Mouse (Mus musculus) olfactory bulb, adult 2 months (tissue): ENCODE data around the gene Calm5. TPM values are rescaled to one million over a fixed set of nuclear protein-coding genes. Genes with fewer than 3 reads are reported as not detected.
"Not testable (repeated sequence)": the region's sequence is repeated elsewhere in the genome, so short reads cannot be mapped to it uniquely, and the experiment has no call there.

Experiments used
- H3K27ac ChIP-seq: fragments of 200-500 bp; 2 replicates; pipeline ENCODE4 v1.5.1; 2012; ENCODE audit warnings: low read depth, low read length; ENCODE audit not compliant: insufficient read depth
- H3K4me1 ChIP-seq: fragments of 200-500 bp; 2 replicates; pipeline ENCODE4 v1.6.1; 2012; ENCODE audit warnings: low read length; ENCODE audit not compliant: control insufficient read depth, insufficient read depth
- H3K4me3 ChIP-seq: fragments of 200-500 bp; 2 replicates; pipeline ENCODE4 v1.5.1; 2012; ENCODE audit warnings: mild to moderate bottlenecking, low read depth, low read length, moderate library complexity; ENCODE audit not compliant: insufficient read depth
- CTCF ChIP-seq: fragments of 200-500 bp; IDR thresholded peaks from 2 replicates; pipeline ENCODE4 v1.5.1; 2012; ENCODE audit warnings: low read depth, mild to moderate bottlenecking, low read length, moderate library complexity; ENCODE audit not compliant: insufficient read depth
- POLR2A ChIP-seq: fragments of 200-500 bp; IDR thresholded peaks from 2 replicates; pipeline ENCODE4 v1.6.1; 2012; ENCODE audit warnings: mild to moderate bottlenecking, low read depth, low read length, moderate library complexity; ENCODE audit not compliant: insufficient read depth
- WGBS: fragments of 180-500 bp; shearing (Covaris S2); methylation state at CpG from one replicate; pipeline ENCODE4 v1.1.7; 2018; 5-methylcytosine and 5-hydroxymethylcytosine counted together
- polyA plus RNA-seq: library from polyadenylated mRNA; stranded (reverse); fragments of >200 nt; gene quantifications from 2 replicates; pipeline ENCODE4 v1.2.4, GENCODE M21; 2012; ENCODE audit warnings: low replicate concordance; ENCODE audit not compliant: missing spikeins, insufficient read depth, insufficient read length

Calm5 gene
- polyA plus RNA-seq, 1 experiment = not detected

DNA sequence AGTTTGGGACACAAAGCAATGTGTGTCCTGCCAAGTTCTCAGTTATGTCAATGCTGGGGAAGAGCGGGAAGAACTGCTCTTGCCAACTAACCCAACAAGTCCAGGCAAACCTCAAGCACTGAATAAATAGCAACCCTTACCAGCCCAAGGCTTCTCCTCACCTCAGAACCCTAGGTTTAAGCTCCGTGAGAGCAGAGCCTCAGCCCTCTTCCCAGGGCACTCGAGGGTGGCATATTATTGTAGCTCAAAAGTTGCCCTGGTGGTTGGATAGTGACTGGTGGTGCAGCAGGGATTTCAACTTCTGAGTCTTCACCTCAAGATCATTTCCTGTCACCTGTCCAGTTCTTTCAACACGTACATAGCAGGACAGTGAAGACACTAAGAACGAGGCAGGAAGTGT, 22.4 kb upstream of the Calm5 start:
- 81% methylated on average over 5 of the region's 5 CpGs for WGBS
- TF ChIP-seq POLR2A (no peak), CTCF (no peak)
- Histone ChIP-seq H3K27ac (no peak overlapping the region), H3K4me3 (no peak overlapping the region), H3K4me1 (no peaks in the 10 kb centered on the region)

DNA sequence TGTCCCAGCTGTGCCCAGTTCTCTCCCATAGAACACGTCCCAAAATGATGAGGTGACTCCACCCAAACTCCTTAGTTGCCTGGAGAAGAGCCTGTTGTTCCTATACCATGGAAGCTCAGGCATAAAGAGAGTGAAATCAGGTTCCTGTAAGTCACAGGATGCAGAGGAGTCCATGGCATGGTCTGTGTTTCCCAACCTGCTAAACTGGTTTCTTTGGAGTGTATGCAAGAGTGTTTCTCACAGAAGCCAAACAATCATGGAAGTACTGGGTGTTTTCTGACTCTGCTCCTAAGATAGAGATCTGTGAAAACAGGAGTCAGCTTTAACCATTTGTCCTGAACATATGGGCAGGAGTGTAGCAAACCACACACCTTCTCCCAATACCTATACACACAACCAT, 22.0 kb upstream of the Calm5 start:
- 64% methylated on average over 1 of the region's 1 CpGs for WGBS
- H3K27ac ChIP-seq = no peak overlapping the region

DNA sequence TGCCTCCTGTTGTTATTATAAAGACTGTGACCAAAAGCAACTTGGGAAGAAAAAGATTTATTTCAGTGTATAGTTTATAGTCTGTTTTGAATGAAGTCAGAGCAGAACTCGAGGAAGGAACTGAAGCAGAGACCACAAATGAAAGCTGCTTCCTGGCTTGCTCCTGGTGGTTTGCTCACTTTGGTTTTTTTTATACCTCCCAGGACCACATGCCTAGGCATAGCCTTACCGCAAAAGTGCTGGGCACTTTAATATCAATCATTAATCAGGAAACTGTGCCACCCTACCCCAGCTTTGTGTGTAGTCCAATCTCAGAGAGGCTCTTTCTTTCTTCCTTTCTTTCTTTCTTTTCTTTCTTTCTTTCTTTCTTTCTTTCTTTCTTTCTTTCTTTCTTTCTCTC, 21.5 kb upstream of the Calm5 start:
- Histone ChIP-seq H3K4me3 (no peak overlapping the region), H3K27ac (no peak overlapping the region), H3K4me1 (no peaks in the 10 kb centered on the region)
- 56% methylated on average over 2 of the region's 2 CpGs for WGBS
- no peak for TF ChIP-seq CTCF
- no peak for TF ChIP-seq POLR2A

More for the DNA sequence above, 22.0 kb upstream of the Calm5 start:
- no peak overlapping the region for H3K4me3 ChIP-seq
- no peak for TF ChIP-seq POLR2A
- no peak for TF ChIP-seq CTCF
- no peaks in the 10 kb centered on the region for H3K4me1 ChIP-seq

DNA sequence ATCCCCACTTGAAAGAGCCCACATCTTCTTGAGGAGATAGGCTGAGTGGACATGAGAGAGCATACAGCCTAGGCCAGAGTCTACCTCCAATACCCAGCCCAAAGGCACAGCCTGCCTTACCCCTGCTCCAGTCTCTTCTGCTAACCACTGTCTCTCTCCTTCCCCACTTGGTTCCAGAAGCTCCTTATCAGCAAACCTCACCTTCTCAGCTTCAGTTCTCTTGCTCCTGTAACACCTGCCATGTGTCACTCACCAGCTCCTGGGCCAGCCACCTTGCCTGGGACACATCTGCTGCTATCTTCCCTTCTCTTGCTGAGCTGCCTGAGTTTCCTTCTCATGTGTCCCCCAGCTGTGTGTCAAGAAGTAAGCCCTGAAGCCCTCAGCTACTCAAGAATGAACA, 20.3 kb upstream of the Calm5 start:
- not testable (repeated sequence) for H3K27ac ChIP-seq, H3K4me1 ChIP-seq, H3K4me3 ChIP-seq

DNA sequence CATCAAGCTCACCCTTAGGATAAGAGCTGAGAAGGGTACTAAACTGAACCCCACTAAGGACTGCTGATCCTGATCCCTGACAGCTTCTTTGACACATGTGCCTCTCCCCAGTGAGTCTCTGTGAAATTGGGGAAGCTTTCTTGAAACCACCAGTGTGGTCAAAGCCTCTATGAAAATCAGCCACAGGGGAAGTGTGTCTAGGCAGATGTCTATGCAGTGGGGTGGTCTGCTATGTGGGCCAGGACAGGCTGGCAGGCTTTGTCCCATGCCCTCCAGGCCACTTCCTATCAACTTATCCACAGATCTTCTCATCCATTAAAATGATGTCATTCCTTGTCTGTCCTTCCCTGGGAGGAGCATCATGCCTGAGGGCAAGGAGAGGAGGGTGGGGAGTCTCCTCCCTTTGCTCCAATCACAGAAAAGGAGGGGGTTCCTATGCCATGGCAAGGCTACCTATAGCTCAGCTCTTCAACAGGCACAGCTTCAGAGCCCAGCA, 16.6 kb upstream of the Calm5 start, which contains the start of gene Calm4:
Calm4 (plus strand) TSS at position 446 of the 496 bp plus-strand sequence.
- not testable (repeated sequence) for H3K27ac ChIP-seq, H3K4me1 ChIP-seq

DNA sequence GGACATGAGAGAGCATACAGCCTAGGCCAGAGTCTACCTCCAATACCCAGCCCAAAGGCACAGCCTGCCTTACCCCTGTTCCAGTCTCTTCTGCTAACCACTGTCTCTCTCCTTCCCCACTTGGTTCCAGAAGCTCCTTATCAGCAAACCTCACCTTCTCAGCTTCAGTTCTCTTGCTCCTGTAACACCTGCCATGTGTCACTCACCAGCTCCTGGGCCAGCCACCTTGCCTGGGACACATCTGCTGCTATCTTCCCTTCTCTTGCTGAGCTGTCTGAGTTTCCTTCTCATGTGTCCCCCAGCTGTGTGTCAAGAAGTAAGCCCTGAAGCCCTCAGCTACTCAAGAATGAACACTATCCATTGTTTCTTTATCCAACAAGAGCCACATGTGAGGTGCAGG, 13.3 kb upstream of the Calm5 start:
- H3K27ac ChIP-seq, H3K4me1 ChIP-seq, H3K4me3 ChIP-seq: not testable (repeated sequence)

More for the DNA sequence above, 16.6 kb upstream of the Calm5 start, which contains the start of gene Calm4:
- not testable (repeated sequence) for H3K4me3 ChIP-seq

DNA sequence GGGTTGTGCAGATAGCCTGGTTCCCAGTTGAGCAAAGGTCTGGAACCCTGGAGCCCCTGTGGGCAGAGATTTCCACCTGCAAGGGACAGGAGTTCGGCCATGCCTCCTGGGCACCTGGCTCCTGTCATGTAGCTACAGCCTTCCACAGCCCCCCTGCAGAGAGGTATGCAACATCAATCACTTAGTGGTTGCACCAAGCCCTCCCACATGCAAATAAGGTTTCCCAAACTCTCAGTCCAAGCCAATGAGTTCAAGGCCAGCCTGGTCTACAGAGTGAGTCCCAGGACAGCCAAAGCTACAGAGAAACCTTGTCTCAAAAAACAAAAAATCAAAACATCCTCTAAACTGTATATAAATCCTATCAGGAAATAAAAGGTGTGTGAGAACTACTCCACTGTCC, 3.6 kb upstream of the Calm5 start:
- H3K4me1 ChIP-seq = no peaks in the 10 kb centered on the region
- no peak overlapping the region for H3K27ac ChIP-seq
- WGBS = 82% methylated on average over 1 of the region's 1 CpGs
- no peak for TF ChIP-seq CTCF
- no peak for TF ChIP-seq POLR2A
- no peak overlapping the region for H3K4me3 ChIP-seq

DNA sequence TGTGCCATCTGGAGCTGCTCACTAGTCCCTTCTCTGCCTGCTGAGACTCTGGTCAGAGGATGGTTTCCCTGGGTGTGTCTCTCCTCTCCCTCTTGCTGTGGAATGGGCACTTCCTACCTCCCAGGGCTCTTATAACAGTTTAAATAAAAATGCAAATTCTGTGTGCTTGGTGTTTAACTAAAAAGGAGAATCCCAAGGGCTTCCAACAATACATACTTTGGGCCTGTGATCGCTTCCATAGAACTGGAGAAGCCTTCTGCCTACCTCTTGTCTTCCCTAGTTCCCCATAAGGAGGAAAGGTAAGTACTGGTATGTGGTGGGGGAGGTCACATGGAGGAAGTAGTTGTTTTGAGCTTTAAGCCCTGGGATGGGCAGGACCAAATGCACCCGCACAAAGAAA, 883 bp downstream of the Calm5 start:
- H3K4me1 ChIP-seq = no peaks in the 10 kb centered on the region
- no peak overlapping the region for H3K27ac ChIP-seq
- TF ChIP-seq POLR2A = no peak
- no peak for TF ChIP-seq CTCF

DNA sequence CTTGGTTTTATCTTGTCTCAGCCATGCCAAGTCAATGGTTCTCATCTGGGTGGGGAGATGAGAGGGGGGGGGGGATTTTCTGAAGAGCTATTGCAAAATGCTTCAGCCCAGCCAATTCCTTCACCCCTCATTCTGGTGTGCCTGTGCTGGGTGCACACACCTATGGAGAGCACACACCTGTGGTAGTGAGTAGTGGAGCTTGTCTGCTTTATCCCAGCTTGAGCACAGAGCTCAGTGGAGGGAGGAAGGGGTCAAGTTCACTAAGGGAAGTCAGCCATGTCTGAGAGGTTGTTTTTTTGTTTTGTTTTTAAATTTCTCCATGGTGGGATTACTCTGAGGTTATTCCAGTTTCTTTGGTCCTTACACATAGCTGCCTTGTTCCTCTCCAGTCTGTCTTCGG, 2.3 kb downstream of the Calm5 start:
- Histone ChIP-seq H3K27ac (no peak overlapping the region), H3K4me1 (no peaks in the 10 kb centered on the region), H3K4me3 (no peak overlapping the region)
- TF ChIP-seq CTCF (no peak), POLR2A (no peak)
- WGBS = 73% methylated on average over 1 of the region's 1 CpGs

More for the DNA sequence above, 883 bp downstream of the Calm5 start:
- H3K4me3 ChIP-seq = no peak overlapping the region
- WGBS = 84% methylated on average over 2 of the region's 2 CpGs

DNA sequence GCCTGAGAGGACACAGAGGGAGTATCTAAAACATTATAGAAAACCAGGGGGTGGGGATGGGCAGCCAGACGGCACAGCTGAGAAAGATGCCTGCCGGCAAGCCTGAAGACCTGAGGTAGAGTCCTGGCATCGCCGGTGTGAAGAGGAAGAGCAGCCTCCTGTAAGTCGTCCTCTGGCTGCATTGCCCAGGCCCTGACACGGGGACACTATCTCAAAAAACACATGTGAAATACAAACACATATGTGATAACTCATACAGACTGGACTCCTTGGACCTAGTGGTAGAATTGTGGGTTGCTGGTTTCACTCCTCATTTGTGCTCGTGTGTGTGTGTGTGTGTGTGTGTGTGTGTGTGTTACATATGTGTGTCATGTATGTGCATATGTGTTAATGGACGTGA, 7.3 kb downstream of the Calm5 start:
- Histone ChIP-seq H3K4me3 (no peak overlapping the region), H3K27ac (no peak overlapping the region), H3K4me1 (no peaks in the 10 kb centered on the region; the same call in 1 of the 2 replicates)
- TF ChIP-seq CTCF (no peak), POLR2A (no peak)
- WGBS = 95% methylated on average over 8 of the region's 8 CpGs
